Mouse (Mus musculus) MEL (cell line): ENCODE results near the gene Slc13a4. TPM values are rescaled to one million over a fixed set of nuclear protein-coding genes. Genes with fewer than 3 reads are reported as not detected.

Source experiments
- DNase-seq: peaks from one replicate; pipeline ENCODE4 v3.0.0; 2011; ENCODE audit warnings: low read depth, low spot score
- H3K27ac ChIP-seq: 2 replicates; pipeline ENCODE4 v1.5.1; 2012; ENCODE audit warnings: low read depth, mild to moderate bottlenecking, control low read depth, low read length, moderate library complexity; ENCODE audit not compliant: control insufficient read depth
- H3K27me3 ChIP-seq, 2 experiments: fragments of 150-350 bp in 1 of 2; sonication (generic) in 1 of 2; 2 replicates each; pipeline ENCODE4 v1.6.1; 2012; ENCODE audit warnings: low read length in 2 of 2, mild to moderate bottlenecking in 2 of 2, improper control_type of control experiment in 1 of 2, moderate library complexity in 1 of 2; ENCODE audit not compliant: insufficient read depth in 2 of 2, control insufficient read depth in 1 of 2
- H3K36me3 ChIP-seq, 2 experiments: 2 replicates each; pipeline ENCODE4 v1.6.1; 2012 to 2014; ENCODE audit warnings: low read length in 2 of 2, improper control_type of control experiment in 1 of 2, inconsistent platforms in 1 of 2, mild to moderate bottlenecking in 1 of 2; ENCODE audit not compliant: insufficient read depth in 2 of 2, control insufficient read depth in 1 of 2
- H3K4me1 ChIP-seq, 2 experiments: fragments of 150-350 bp in 1 of 2; sonication (generic) in 1 of 2; 2 replicates each; pipeline ENCODE4 v1.6.1; 2012; ENCODE audit warnings: low read length in 2 of 2, improper control_type of control experiment in 1 of 2, mild to moderate bottlenecking in 1 of 2; ENCODE audit not compliant: insufficient read depth in 2 of 2, control insufficient read depth in 1 of 2
- H3K4me3 ChIP-seq, 2 experiments: fragments of 150-350 bp in 1 of 2; sonication (generic) in 1 of 2; 2 replicates each; pipeline ENCODE4 v1.5.1; 2012; ENCODE audit warnings: low read depth in 2 of 2, low read length in 2 of 2, mild to moderate bottlenecking in 2 of 2, moderate library complexity in 2 of 2, control low read depth in 1 of 2, improper control_type of control experiment in 1 of 2; ENCODE audit not compliant: control insufficient read depth in 1 of 2, insufficient read depth in 1 of 2
- H3K79me2 ChIP-seq: 2 replicates; pipeline ENCODE4 v1.6.1; 2012; ENCODE audit warnings: mild to moderate bottlenecking, low read length, moderate library complexity; ENCODE audit not compliant: control insufficient read depth, poor library complexity, insufficient read depth
- H3K9ac ChIP-seq: 2 replicates; pipeline ENCODE4 v1.6.1; 2012; ENCODE audit warnings: low read depth, mild to moderate bottlenecking, control low read depth, low read length, moderate library complexity; ENCODE audit not compliant: control insufficient read depth, poor library complexity, severe bottlenecking
- H3K9me3 ChIP-seq: fragments of 150-350 bp; sonication (generic); replicated peaks from 2 replicates; pipeline ENCODE4 v1.6.1; 2012; ENCODE audit warnings: mild to moderate bottlenecking, low read length, improper control_type of control experiment, moderate library complexity; ENCODE audit not compliant: insufficient read depth
- BHLHE40 ChIP-seq: IDR thresholded peaks from 2 replicates; pipeline ENCODE4 v1.6.1; 2012; ENCODE audit warnings: low read depth, mild to moderate bottlenecking, inconsistent platforms, low read length, improper control_type of control experiment, borderline replicate concordance
- CHD1 ChIP-seq: IDR thresholded peaks from 2 replicates; pipeline ENCODE4 v1.6.1; 2012; ENCODE audit warnings: low read depth, mild to moderate bottlenecking, inconsistent platforms, low read length, improper control_type of control experiment
- CHD2 ChIP-seq: IDR thresholded peaks from 2 replicates; pipeline ENCODE4 v1.6.1; 2011; ENCODE audit warnings: low read length, improper control_type of control experiment
- E2F4 ChIP-seq: IDR thresholded peaks from 2 replicates; pipeline ENCODE4 v1.6.1; 2011; ENCODE audit warnings: low read depth, low read length, improper control_type of control experiment, borderline replicate concordance
- GABPA ChIP-seq: IDR thresholded peaks from 2 replicates; pipeline ENCODE4 v1.6.1; 2012; ENCODE audit warnings: low read depth, mild to moderate bottlenecking, inconsistent platforms, low read length, improper control_type of control experiment, moderate library complexity
- KAT2A ChIP-seq: conservative IDR thresholded peaks from 2 replicates; pipeline ENCODE4 v1.6.1; 2012; ENCODE audit warnings: low read depth, low read length, improper control_type of control experiment, inconsistent platforms
- MAFK ChIP-seq: IDR thresholded peaks from 2 replicates; pipeline ENCODE4 v1.6.1; 2011; ENCODE audit warnings: low read depth, mild to moderate bottlenecking, low read length, improper control_type of control experiment, borderline replicate concordance
- MAX ChIP-seq: IDR thresholded peaks from 2 replicates; pipeline ENCODE4 v1.6.1; 2011; ENCODE audit warnings: low read length, improper control_type of control experiment
- MXI1 ChIP-seq: IDR thresholded peaks from 2 replicates; pipeline ENCODE4 v1.6.1; 2011; ENCODE audit warnings: mild to moderate bottlenecking, low read depth, low read length, improper control_type of control experiment
- MYB ChIP-seq: IDR thresholded peaks from 2 replicates; pipeline ENCODE4 v1.6.1; 2011; ENCODE audit warnings: mild to moderate bottlenecking, low read depth, low read length, improper control_type of control experiment
- MYC ChIP-seq: IDR thresholded peaks from 2 replicates; pipeline ENCODE4 v1.6.1; 2011; ENCODE audit warnings: low read depth, mild to moderate bottlenecking, low read length, improper control_type of control experiment, moderate library complexity
- NRF1 ChIP-seq: IDR thresholded peaks from 2 replicates; pipeline ENCODE4 v1.6.1; 2014; ENCODE audit warnings: low read depth, mild to moderate bottlenecking, inconsistent platforms, low read length, improper control_type of control experiment, moderate library complexity; ENCODE audit not compliant: poor library complexity, insufficient read depth, severe bottlenecking
- POLR2AphosphoS2 ChIP-seq: IDR thresholded peaks from 2 replicates; pipeline ENCODE4 v1.6.1; 2011; ENCODE audit warnings: low read length, improper control_type of control experiment
- SIN3A ChIP-seq: IDR thresholded peaks from 2 replicates; pipeline ENCODE4 v1.6.1; 2012; ENCODE audit warnings: low read length, improper control_type of control experiment, inconsistent platforms
- UBTF ChIP-seq: IDR thresholded peaks from 2 replicates; pipeline ENCODE4 v1.6.1; 2012; ENCODE audit warnings: low read depth, mild to moderate bottlenecking, inconsistent platforms, low read length, improper control_type of control experiment, moderate library complexity, borderline replicate concordance; ENCODE audit not compliant: insufficient read depth
- USF1 ChIP-seq: IDR thresholded peaks from 2 replicates; pipeline ENCODE4 v1.6.1; 2014; ENCODE audit warnings: low read depth, mild to moderate bottlenecking, inconsistent platforms, low read length, improper control_type of control experiment, moderate library complexity
- ZC3H11A ChIP-seq: IDR thresholded peaks from 2 replicates; pipeline ENCODE4 v1.6.1; 2012; ENCODE audit warnings: low read depth, mild to moderate bottlenecking, inconsistent platforms, low read length, improper control_type of control experiment
- ZKSCAN1 ChIP-seq: IDR thresholded peaks from 2 replicates; pipeline ENCODE4 v1.6.1; 2012; ENCODE audit warnings: low read depth, mild to moderate bottlenecking, inconsistent platforms, low read length, improper control_type of control experiment, moderate library complexity
- ZMIZ1 ChIP-seq: IDR thresholded peaks from 2 replicates; pipeline ENCODE4 v1.6.1; 2012; ENCODE audit warnings: low read depth, mild to moderate bottlenecking, inconsistent platforms, low read length, improper control_type of control experiment, moderate library complexity
- polyA plus RNA-seq, 2 experiments: library from polyadenylated mRNA; stranded (reverse) in 1 of 2; unstranded in 1 of 2; fragments of >175 nt in 1 of 2; fragments of >200 nt in 1 of 2; gene quantifications; 2 replicates each; pipeline versions ENCODE4 v1.2.1 to v1.2.4; 2012; ENCODE audit warnings: low replicate concordance in 2 of 2, low read depth in 1 of 2; ENCODE audit not compliant: insufficient read length in 2 of 2, insufficient read depth in 1 of 2, missing spikeins in 1 of 2
- total RNA-seq: library from RNA; depleted of rRNA; stranded (reverse); fragments of 300-350 nt; gene quantifications from 2 replicates; pipeline ENCODE4 v1.2.3, GENCODE M21; 2012

Gene Slc13a4
- total and polyA plus RNA-seq, 3 experiments: 0.14 TPM; not detected in 2

- DNase-seq: no peak
- no peaks in the 10 kb centered on the region for H3K9me3 ChIP-seq
- H3K4me3 ChIP-seq: no peak overlapping the region
- no peaks in the 10 kb centered on the region for H3K4me1 ChIP-seq
- no peaks in the 10 kb centered on the region for H3K79me2 ChIP-seq
- H3K36me3 ChIP-seq: no peaks in the 10 kb centered on the region
- H3K27me3 ChIP-seq: peaks cover 0 to 6% of the 10 kb centered on the region in 2 experiments; a peak in 3 of 4 replicates
- no peak for TF ChIP-seq KAT2A
- no peak for TF ChIP-seq SIN3A
- TF ChIP-seq ZMIZ1: no peak
- no peak for TF ChIP-seq ZKSCAN1
- TF ChIP-seq MYB: no peak
- TF ChIP-seq E2F4: no peak
- no peak for TF ChIP-seq UBTF
- no peak for TF ChIP-seq BHLHE40
- no peak for TF ChIP-seq ZC3H11A
- no peak for TF ChIP-seq MYC
- no peak for TF ChIP-seq CHD2
- no peak overlapping the region for H3K9ac ChIP-seq
- H3K27ac ChIP-seq: no peak overlapping the region
These were observed 795 bp downstream of the Slc13a4 start for GRCm38 (mm10) chr6:35307136-35307535.

GRCm38 (mm10) chr6:35303355-35303900 is 4.5 kb downstream of the Slc13a4 start:
- Histone ChIP-seq H3K9me3 (no peaks in the 10 kb centered on the region), H3K79me2 (no peaks in the 10 kb centered on the region), H3K4me1 (no peaks in the 10 kb centered on the region; a peak in 1 of 4 replicates), H3K27ac (no peak overlapping the region), H3K4me3 (no peak overlapping the region), H3K9ac (no peak overlapping the region), H3K36me3 (no peaks in the 10 kb centered on the region), H3K27me3 (peaks cover 0 to 2% of the 10 kb centered on the region in 2 experiments; a peak in 3 of 4 replicates)
- no peak for TF ChIP-seq MYC
- TF ChIP-seq CHD2: no peak
- no peak for TF ChIP-seq USF1
- no peak for TF ChIP-seq MAX
- no peak for TF ChIP-seq POLR2AphosphoS2
- TF ChIP-seq CHD1: no peak
- no peak for TF ChIP-seq NRF1
- TF ChIP-seq GABPA: no peak
- TF ChIP-seq MXI1: no peak
- no peak for TF ChIP-seq MAFK
- DNase-seq: no peak
